Mouse (Mus musculus) adrenal gland, adult 2 months (tissue): ENCODE measurements around the gene Zfp366. TPM values are rescaled to one million over a fixed set of nuclear protein-coding genes. Genes with fewer than 3 reads are reported as not detected.
A peak's percentile ranks its signal among the peaks of the same experiment; 100 is the strongest.
"Not testable (repeated sequence)": the region's sequence is repeated elsewhere in the genome, so short reads cannot be mapped to it uniquely, and the experiment has no call there.

Experiments used
- DNase-seq: peaks from one replicate; pipeline ENCODE4 v3.0.0; 2021
- long read RNA-seq: library from polyadenylated mRNA; stranded (forward); transcript quantifications from one replicate; pipeline ENCODE4 v2.0.0, GENCODE M21; 2021
- polyA plus RNA-seq: library from polyadenylated mRNA; depleted of rRNA; stranded (reverse); fragments of >200 nt; gene quantifications from 2 replicates; pipeline ENCODE4 v1.2.3, GENCODE M21; 2012; rRNA removed
- total RNA-seq, 2 experiments: library from RNA; stranded (reverse); gene quantifications; 2 replicates each; pipeline ENCODE4 v1.2.3; 2021

Gene Zfp366
- total RNA-seq: 1 to 10 TPM; 4.6 TPM
- polyA plus RNA-seq: 1.8 and 2.9 TPM in 2 replicates
- long read RNA-seq: 0 reads

GRCm38 (mm10) chr13:99184155-99184886 lies at the start of gene Zfp366:
Gene Zfp366 (plus strand): TSS chr13:99184823.
- DNase-seq: no peak

GRCm38 (mm10) chr13:99138351-99139255 lies 46.0 kb upstream of the Zfp366 start:
- DNase-seq: peak; percentile 37

GRCm38 (mm10) chr13:99146355-99146871 lies 38.2 kb upstream of the Zfp366 start:
- DNase-seq: no peak

GRCm38 (mm10) chr13:99147645-99148111 lies 36.9 kb upstream of the Zfp366 start:
- DNase-seq: no peak

GRCm38 (mm10) chr13:99149551-99150305 lies 34.9 kb upstream of the Zfp366 start:
- no peak for DNase-seq

- no peak for DNase-seq
Measured at GRCm38 (mm10) chr13:99150626-99151025, 34.0 kb upstream of the Zfp366 start.

- DNase-seq: no peak
Measured at GRCm38 (mm10) chr13:99151121-99151520, 33.5 kb upstream of the Zfp366 start.

GRCm38 (mm10) chr13:99152305-99152930 lies 32.2 kb upstream of the Zfp366 start:
- peak; percentile 60 for DNase-seq

GRCm38 (mm10) chr13:99157709-99158108 lies 26.9 kb upstream of the Zfp366 start:
- DNase-seq: no peak

GRCm38 (mm10) chr13:99158773-99159172 lies 25.9 kb upstream of the Zfp366 start:
- no peak for DNase-seq

- DNase-seq: peak; percentile 87
Measured at GRCm38 (mm10) chr13:99163071-99163470, 21.6 kb upstream of the Zfp366 start.

- DNase-seq: no peak
Measured at GRCm38 (mm10) chr13:99163521-99164359, 20.9 kb upstream of the Zfp366 start.

- no peak for DNase-seq
Measured at GRCm38 (mm10) chr13:99164360-99164759, 20.3 kb upstream of the Zfp366 start.

GRCm38 (mm10) chr13:99169401-99169800 lies 15.2 kb upstream of the Zfp366 start:
- peak; percentile 89 for DNase-seq

GRCm38 (mm10) chr13:99170337-99170736 lies 14.3 kb upstream of the Zfp366 start:
- no peak for DNase-seq

GRCm38 (mm10) chr13:99173849-99174248 lies 10.8 kb upstream of the Zfp366 start:
- no peak for DNase-seq

- not testable (repeated sequence) for DNase-seq
Measured at GRCm38 (mm10) chr13:99182828-99183227, 1.8 kb upstream of the Zfp366 start.

- no peak for DNase-seq
Measured at GRCm38 (mm10) chr13:99183257-99183895, 1.2 kb upstream of the Zfp366 start.

GRCm38 (mm10) chr13:99185573-99185972 lies 950 bp downstream of the Zfp366 start:
- DNase-seq: no peak
